8 mouse cellular contexts compared by ENCODE assay signal in the genomic region with DNA sequence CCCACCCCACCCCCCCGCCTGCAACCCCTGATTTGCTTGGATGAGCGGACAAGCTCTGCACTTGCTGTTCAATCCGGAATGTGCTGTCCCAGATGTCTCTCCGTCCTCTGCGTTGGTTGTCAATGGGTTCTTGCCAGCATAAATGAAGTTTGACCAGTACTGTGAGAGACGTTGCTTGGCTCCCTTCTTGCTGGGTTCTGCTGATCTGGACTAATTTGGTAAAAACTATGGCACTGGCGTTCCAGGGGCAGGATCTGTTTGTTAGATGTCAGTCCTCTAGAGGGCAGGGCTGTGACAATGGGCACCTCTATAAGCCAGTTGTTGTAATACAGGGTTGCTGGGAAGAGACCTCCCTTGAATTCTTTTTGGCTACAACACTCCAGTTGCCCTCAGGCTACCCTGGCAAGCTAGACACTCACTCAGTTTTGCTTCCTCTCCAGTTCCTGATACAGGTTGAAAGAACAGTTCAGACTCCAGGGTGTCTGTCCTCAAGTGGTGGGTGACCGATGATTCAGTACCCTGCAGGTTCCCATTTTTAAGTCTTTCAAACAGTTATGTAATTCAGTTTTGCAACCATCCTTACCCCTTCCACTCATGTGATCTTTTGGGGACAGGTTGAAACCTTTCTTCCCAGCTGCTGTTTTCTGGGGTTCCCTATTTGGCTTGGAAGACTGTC. TPM values are rescaled to one million over a fixed set of nuclear protein-coding genes. Genes with fewer than 3 reads are reported as not detected.
DNase-seq lines count a peak whose midpoint lies in the region; ATAC-seq and TF ChIP-seq lines count a peak whose summit lies in the region.
"Had no signal": no experiment of that assay in that cellular context is flagged by ENCODE, and none has a peak within 500 bp of the region (broad histone marks: within the 10 kb centered on the region; RNA-seq: fewer than 3 reads in every experiment).

No protein-coding gene starts in this region.

- peak overlapping the region; percentile 70 to 95 (median 70) for H3K4me3 ChIP-seq in CH12.LX (replicated peaks in 1 of 3; ENCODE audit: low read depth in 2 of 3, low read length in 2 of 3, poor library complexity in 1 of 3)
- peak overlapping the region; percentile 84 for H3K4me3 ChIP-seq in heart, embryonic 16.5 days (ENCODE audit: low read length)
- H3K4me3 ChIP-seq in liver, embryonic 12.5 days = peak overlapping the region; percentile 81
- peak overlapping the region; percentile 85 for H3K4me3 ChIP-seq in olfactory bulb, adult 2 months (ENCODE audit: insufficient read depth, low read depth, low read length)

- no peak overlapping the region for H3K27ac ChIP-seq in CH12.LX (ENCODE audit: insufficient read depth, low read depth)
- no peak overlapping the region for H3K27ac ChIP-seq in heart, embryonic 16.5 days (ENCODE audit: low read length)
- H3K27ac ChIP-seq in liver, embryonic 12.5 days = peak overlapping the region; percentile 83
- no peak overlapping the region for H3K27ac ChIP-seq in olfactory bulb, adult 2 months (ENCODE audit: insufficient read depth, low read depth, low read length)

- H3K9ac ChIP-seq in CH12.LX (ENCODE audit: insufficient read depth, low read depth) = peak overlapping the region; percentile 81; the same call in 1 of the 2 replicates
- H3K9ac ChIP-seq in heart, embryonic 16.5 days (ENCODE audit: low read length) = peak overlapping the region; percentile 82
- H3K9ac ChIP-seq in liver, embryonic 12.5 days = peak overlapping the region; percentile 84

- dilution Hi-C loops in CH12.LX (cut with MboI; ENCODE audit: extremely low pct_ligation_motif_present, extremely low pct_unique_long_range_greater_than_20kb, low sequenced_read_pairs) = no loop called here

- DNase-seq in 3T3-L1 (ENCODE audit: low read depth, low spot score) (peak; percentile 57), CH12.LX (ENCODE audit: extremely low read depth) (peak; percentile 37)
- no peak for DNase-seq in frontal cortex, postnatal 14 days (ENCODE audit: low spot score in 2 of 2)
- DNase-seq in B cell, adult 2 months = no peak

- TF ChIP-seq POLR2A in CH12.LX (IDR thresholded peaks at IDR 0.05; ENCODE audit: low read depth, low read length) = no peak
- no peak for TF ChIP-seq POLR2A in olfactory bulb, adult 2 months (IDR thresholded peaks at IDR 0.05; ENCODE audit: insufficient read depth, low read depth, low read length)

- no peak; the same call in 1 of the 2 replicates for TF ChIP-seq RAD21 in CH12.LX (IDR thresholded peaks at IDR 0.05; ENCODE audit: low read depth, low read length)

- H3K9me3 ChIP-seq in CH12.LX (replicated peaks; ENCODE audit: low read length) = no peaks in the 10 kb centered on the region
- H3K9me3 ChIP-seq in heart, embryonic 16.5 days (replicated peaks; ENCODE audit: control insufficient read depth, low read length) = no peaks in the 10 kb centered on the region
- H3K9me3 ChIP-seq in liver, embryonic 12.5 days (replicated peaks) = no peaks in the 10 kb centered on the region

- WGBS in heart, embryonic 16.5 days = 20% methylated on average over 8 of the region's 8 CpGs
- WGBS in liver, embryonic 12.5 days (ENCODE audit: insufficient replicate concordance) = 23% methylated on average over 8 of the region's 8 CpGs
- 19% methylated on average over 8 of the region's 8 CpGs for WGBS in olfactory bulb, adult 2 months

- no peaks in the 10 kb centered on the region for H3K27me3 ChIP-seq in CH12.LX (replicated peaks)
- no peaks in the 10 kb centered on the region for H3K27me3 ChIP-seq in heart, embryonic 16.5 days (ENCODE audit: control insufficient read depth, insufficient read depth, low read length)
- 0 out of 2 replicates have a peak, but pooled peaks cover 12% of the 10 kb centered on the region for H3K27me3 ChIP-seq in liver, embryonic 12.5 days (replicated peaks)

- no peak for TF ChIP-seq EP300 in CH12.LX (IDR thresholded peaks at IDR 0.05; ENCODE audit: low read length)

- H3K36me3 ChIP-seq in CH12.LX (replicated peaks in 1 of 2; ENCODE audit: control insufficient read depth in 1 of 2, insufficient read depth in 1 of 2, low read length in 1 of 2) = peaks cover 11 to 36% of the 10 kb centered on the region in 2 experiments
- H3K36me3 ChIP-seq in heart, embryonic 16.5 days (ENCODE audit: control insufficient read depth, insufficient read depth) = peaks cover 9% of the 10 kb centered on the region; the same call in 1 of the 2 replicates
- H3K36me3 ChIP-seq in liver, embryonic 12.5 days = peaks cover 29% of the 10 kb centered on the region

- H3K4me1 ChIP-seq in CH12.LX (ENCODE audit: control insufficient read depth in 1 of 2, insufficient read depth in 2 of 2) = peaks cover 4 to 28% of the 10 kb centered on the region in 2 experiments; a peak in 3 of 4 replicates
- peaks cover 13% of the 10 kb centered on the region for H3K4me1 ChIP-seq in heart, embryonic 16.5 days (ENCODE audit: control insufficient read depth, insufficient read depth, low read length)
- H3K4me1 ChIP-seq in liver, embryonic 12.5 days = peaks cover 36% of the 10 kb centered on the region
- H3K4me1 ChIP-seq in olfactory bulb, adult 2 months (ENCODE audit: control insufficient read depth, insufficient read depth, low read length) = peaks cover 10% of the 10 kb centered on the region

- H3K4me2 ChIP-seq in CH12.LX (ENCODE audit: insufficient read depth, low read depth, poor library complexity, severe bottlenecking) = peak overlapping the region; percentile 82
- H3K4me2 ChIP-seq in heart, embryonic 16.5 days (ENCODE audit: low read depth, low read length) = peak overlapping the region; percentile 98
- H3K4me2 ChIP-seq in liver, embryonic 12.5 days = peak overlapping the region; percentile 95

- peak in 1 of 2 experiments; percentile 47; a peak in 2 of 4 replicates for TF ChIP-seq CTCF in CH12.LX (conservative IDR thresholded peaks at IDR 0.05 in 1 of 2, IDR thresholded peaks at IDR 0.05 in 1 of 2; ENCODE audit: low read depth in 2 of 2, low read length in 2 of 2)
- no peak for TF ChIP-seq CTCF in olfactory bulb, adult 2 months (IDR thresholded peaks at IDR 0.05; ENCODE audit: insufficient read depth, low read depth, low read length)

- no peak for ATAC-seq in heart, embryonic 16.5 days (replicated peaks; ENCODE audit: extremely low read depth, insufficient read depth, low FRiP score)
- no peak for ATAC-seq in liver, embryonic 12.5 days

- H3K79me2 ChIP-seq in CH12.LX (replicated peaks; ENCODE audit: control insufficient read depth, extremely low read depth, insufficient read depth, poor library complexity, severe bottlenecking) = no peaks in the 10 kb centered on the region

- in situ Hi-C loops in CH12.LX (cut with MboI; ENCODE audit: low pct_ligation_motif_present, low pct_unique_long_range_greater_than_20kb, low sequenced_read_pairs) = no loop called here

TF ChIP-seq in CH12.LX, 34 proteins besides CTCF, POLR2A, EP300 and RAD21 (continues in another document):
- no peak for TF ChIP-seq KAT2A (IDR thresholded peaks at IDR 0.05; ENCODE audit: insufficient replicate concordance, low read length)
- TF ChIP-seq TBP (conservative IDR thresholded peaks at IDR 0.05; ENCODE audit: low read depth, low read length) = no peak
- TF ChIP-seq CHD2 (IDR thresholded peaks at IDR 0.05; ENCODE audit: low read length) = no peak
- no peak for TF ChIP-seq PAX5 (IDR thresholded peaks at IDR 0.05; ENCODE audit: low read length)
- TF ChIP-seq JUND (conservative IDR thresholded peaks at IDR 0.05; ENCODE audit: low read depth, low read length) = no peak
- TF ChIP-seq ZKSCAN1 (IDR thresholded peaks at IDR 0.05; ENCODE audit: borderline replicate concordance, low read depth, low read length) = no peak
- no peak for TF ChIP-seq RCOR1 (conservative IDR thresholded peaks at IDR 0.05; ENCODE audit: low read depth, low read length)

RNA-seq across cellular contexts. Expression of a gene that starts 0.8 kb away (rescaled TPM):
- total RNA-seq in CH12.LX (2012; rRNA removed) (38.4 and 39.7 TPM in 2 replicates), CH12.LX (2014; rRNA removed) (21.3 and 26.9 TPM in 2 replicates)
- 60.5 and 70.0 TPM in 2 replicates for polyA plus RNA-seq in CH12.LX (2012; ENCODE audit: insufficient read length, low read depth)
- 19.0 and 21.2 TPM in 2 replicates for polyA plus RNA-seq in heart, embryonic 16.5 days (2015; fragmentation: Nextera tagmentation; extraction: Ambion mirVana)
- 20.8 and 21.6 TPM in 2 replicates for polyA plus RNA-seq in liver, embryonic 12.5 days (2016; fragmentation: Nextera tagmentation; extraction: Ambion mirVana)
- not detected in 2 replicates for polyA plus RNA-seq in olfactory bulb, adult 2 months (2012; ENCODE audit: insufficient read depth, insufficient read length, low replicate concordance, missing spikeins)

RNA-seq across cellular contexts. Expression of a gene that starts 9.7 kb away (rescaled TPM):
- total RNA-seq in CH12.LX (2012; rRNA removed) = 0.17 TPM in 1 of 2 replicates, not detected in the other
- 0.24 TPM in 1 of 2 replicates, not detected in the other for total RNA-seq in CH12.LX (2014; rRNA removed)
- 0.79 and 0.91 TPM in 2 replicates for polyA plus RNA-seq in CH12.LX (2012; ENCODE audit: insufficient read length, low read depth)
- 1.7 and 2.4 TPM in 2 replicates for polyA plus RNA-seq in heart, embryonic 16.5 days (2015; fragmentation: Nextera tagmentation; extraction: Ambion mirVana)
- polyA plus RNA-seq in liver, embryonic 12.5 days (2016; fragmentation: Nextera tagmentation; extraction: Ambion mirVana) = not detected in 2 replicates
- polyA plus RNA-seq in olfactory bulb, adult 2 months (2012; ENCODE audit: insufficient read depth, insufficient read length, low replicate concordance, missing spikeins) = not detected in 2 replicates

RNA-seq across cellular contexts. Expression of a gene that starts 13.0 kb away (rescaled TPM):
- total RNA-seq in CH12.LX (2012; rRNA removed) = 188 and 207 TPM in 2 replicates
- total RNA-seq in CH12.LX (2014; rRNA removed) = 207 and 208 TPM in 2 replicates
- polyA plus RNA-seq in CH12.LX (2012; ENCODE audit: insufficient read length, low read depth) = 136 and 155 TPM in 2 replicates
- polyA plus RNA-seq in heart, embryonic 16.5 days (2015; fragmentation: Nextera tagmentation; extraction: Ambion mirVana) = 570 and 615 TPM in 2 replicates
- 233 and 239 TPM in 2 replicates for polyA plus RNA-seq in liver, embryonic 12.5 days (2016; fragmentation: Nextera tagmentation; extraction: Ambion mirVana)
- polyA plus RNA-seq in olfactory bulb, adult 2 months (2012; ENCODE audit: insufficient read depth, insufficient read length, low replicate concordance, missing spikeins) = not detected in 2 replicates

RNA-seq across cellular contexts. Expression of a gene that starts 15.5 kb away (rescaled TPM):
- total RNA-seq in CH12.LX (2012; rRNA removed) (0.30 TPM in 1 of 2 replicates, not detected in the other), CH12.LX (2014; rRNA removed) (not detected in 2 replicates)
- polyA plus RNA-seq in CH12.LX (2012; ENCODE audit: insufficient read length, low read depth) = not detected in 2 replicates
- polyA plus RNA-seq in heart, embryonic 16.5 days (2015; fragmentation: Nextera tagmentation; extraction: Ambion mirVana) = 0.21 and 0.36 TPM in 2 replicates
- polyA plus RNA-seq in liver, embryonic 12.5 days (2016; fragmentation: Nextera tagmentation; extraction: Ambion mirVana) = not detected in 2 replicates
- polyA plus RNA-seq in olfactory bulb, adult 2 months (2012; ENCODE audit: insufficient read depth, insufficient read length, low replicate concordance, missing spikeins) = not detected in 2 replicates
- total RNA-seq: heart, postnatal 10 days had no signal

RNA-seq across cellular contexts. Expression of a gene that starts 19.4 kb away (rescaled TPM):
- 5,102 and 6,050 TPM in 2 replicates for total RNA-seq in CH12.LX (2012; rRNA removed)
- total RNA-seq in CH12.LX (2014; rRNA removed) = 5,117 and 5,410 TPM in 2 replicates
- 1,976 and 2,057 TPM in 2 replicates for polyA plus RNA-seq in CH12.LX (2012; ENCODE audit: insufficient read length, low read depth)
- polyA plus RNA-seq in heart, embryonic 16.5 days (2015; fragmentation: Nextera tagmentation; extraction: Ambion mirVana) = 843 and 891 TPM in 2 replicates
- polyA plus RNA-seq in liver, embryonic 12.5 days (2016; fragmentation: Nextera tagmentation; extraction: Ambion mirVana) = 1,444 and 1,454 TPM in 2 replicates
- not detected in 2 replicates for polyA plus RNA-seq in olfactory bulb, adult 2 months (2012; ENCODE audit: insufficient read depth, insufficient read length, low replicate concordance, missing spikeins)

Comparison
In these comparisons a context has a peak if more than half of its experiments do, and no peak if none do; other contexts are left out.
1. DNase-seq: peak in 3T3-L1 (single experiment) and CH12.LX (single experiment); none in frontal cortex, postnatal 14 days (0 of 2) and B cell, adult 2 months (0 of 2).
2. RNA of a gene that starts 0.8 kb away (polyA plus RNA-seq): 60.5 to 70.0 TPM in CH12.LX, 20.8 to 21.6 TPM in liver, embryonic 12.5 days and 19.0 to 21.2 TPM in heart, embryonic 16.5 days; not detected in olfactory bulb, adult 2 months; every median in the first group is over 10 times any median in the second.
3. Peak in every context shown above with its lines, with median percentiles within 50 percentile points of each other: H3K4me2 ChIP-seq, H3K4me3 ChIP-seq and H3K9ac ChIP-seq.